Mouse (Mus musculus) embryo, embryonic 10.5 days (tissue): Measurements from ENCODE around the gene Zfp553.

ENCODE experiments used
- DNase-seq: peaks from one replicate; pipeline ENCODE4 v3.0.0-alpha.2; 2015; ENCODE audit warnings: low spot score

Zfp553 gene

GRCm38 (mm10) chr7:127271093-127271492 is 38.2 kb downstream of the Zfp553 start:
- no peak for DNase-seq

GRCm38 (mm10) chr7:127272566-127272965 is 39.7 kb downstream of the Zfp553 start:
- DNase-seq: no peak

- peak; percentile 44 for DNase-seq
Measured at GRCm38 (mm10) chr7:127273118-127273923, 40.5 kb downstream of the Zfp553 start.

GRCm38 (mm10) chr7:127273925-127274789 is 41.3 kb downstream of the Zfp553 start, which contains the start of gene Sephs2:
Gene Sephs2 (minus strand): TSS chr7:127274055.
- peak; percentile 96 for DNase-seq

GRCm38 (mm10) chr7:127276519-127276961 is 43.7 kb downstream of the Zfp553 start:
- DNase-seq: no peak

- DNase-seq: peak; percentile 76
Measured at GRCm38 (mm10) chr7:127278311-127278710, 45.5 kb downstream of the Zfp553 start.

- no peak for DNase-seq
Measured at GRCm38 (mm10) chr7:127280092-127280491, 47.2 kb downstream of the Zfp553 start.

- DNase-seq: no peak
Measured at GRCm38 (mm10) chr7:127281114-127281513, 48.3 kb downstream of the Zfp553 start.

GRCm38 (mm10) chr7:127282190-127282589 is 49.3 kb downstream of the Zfp553 start:
- DNase-seq: no peak

- DNase-seq: no peak
Measured at GRCm38 (mm10) chr7:127285154-127285553, 52.3 kb downstream of the Zfp553 start.
